ENCODE assay signal across 15 mouse cellular contexts in the genomic region with DNA sequence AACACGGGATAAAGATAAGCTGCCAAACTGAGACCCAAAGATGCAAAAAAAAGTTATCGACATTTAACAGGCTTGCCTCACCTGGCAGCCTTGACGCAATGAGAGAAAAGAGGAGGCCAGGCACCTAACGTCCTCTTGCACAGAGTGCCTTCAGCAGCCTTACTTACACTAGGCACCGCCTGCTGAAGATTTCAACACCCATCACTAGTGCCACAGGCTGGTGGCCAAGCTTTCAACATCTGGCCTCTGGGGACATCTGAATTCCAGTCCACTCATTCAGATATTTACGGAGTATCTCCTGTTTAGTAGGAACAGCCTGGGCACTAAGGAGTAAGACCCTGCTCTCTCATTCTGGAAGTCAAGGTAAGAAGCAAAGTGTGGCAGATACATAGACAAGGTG.
DNase-seq lines count a peak whose midpoint lies in the region; ATAC-seq and TF ChIP-seq lines count a peak whose summit lies in the region.
"Had no signal": no experiment of that assay in that cellular context is flagged by ENCODE, and none has a peak within 500 bp of the region (broad histone marks: within the 10 kb centered on the region; RNA-seq: fewer than 3 reads in every experiment).

No protein-coding gene starts in this region.

- ATAC-seq in lung, postnatal 0 days: no peak; the same call in 1 of the 2 replicates
- ATAC-seq in forebrain, embryonic 11.5 days (replicated peaks; ENCODE audit: low FRiP score): no peak

- H3K4me3 ChIP-seq in heart, embryonic 10.5 days: no peak overlapping the region
- H3K4me3 ChIP-seq in lung, postnatal 0 days (ENCODE audit: low read depth, low read length): no peak overlapping the region
- H3K4me3 ChIP-seq in forebrain, embryonic 11.5 days (ENCODE audit: low read depth, low read length): no peak overlapping the region
- H3K4me3 ChIP-seq: hindbrain, embryonic 12.5 days; neural tube, embryonic 12.5 days had no signal

- H3K4me1 ChIP-seq in heart, embryonic 10.5 days: peaks cover 29% of the 10 kb centered on the region
- H3K4me1 ChIP-seq in lung, postnatal 0 days (ENCODE audit: insufficient read depth, low read depth, low read length): no peaks in the 10 kb centered on the region
- H3K4me1 ChIP-seq in forebrain, embryonic 11.5 days (replicated peaks; ENCODE audit: control insufficient read depth, insufficient read depth, low read length): peaks cover 4% of the 10 kb centered on the region; the same call in 1 of the 2 replicates

- H3K9me3 ChIP-seq in heart, embryonic 10.5 days: no peaks in the 10 kb centered on the region
- H3K9me3 ChIP-seq in lung, postnatal 0 days (ENCODE audit: low read length): no peaks in the 10 kb centered on the region
- no peaks in the 10 kb centered on the region for H3K9me3 ChIP-seq in forebrain, embryonic 11.5 days (ENCODE audit: control insufficient read depth, low read length)
- H3K9me3 ChIP-seq: hindbrain, embryonic 12.5 days; neural tube, embryonic 12.5 days had no signal

- TF ChIP-seq CTCF in lung, postnatal 0 days (IDR thresholded peaks at IDR 0.05): no peak

- H3K9ac ChIP-seq in lung, postnatal 0 days (replicated peaks; ENCODE audit: low read depth): no peak overlapping the region
- H3K9ac ChIP-seq in forebrain, embryonic 11.5 days (ENCODE audit: low read length): no peak overlapping the region
- H3K9ac ChIP-seq: hindbrain, embryonic 12.5 days; neural tube, embryonic 12.5 days had no signal

- H3K36me3 ChIP-seq in heart, embryonic 10.5 days: no peaks in the 10 kb centered on the region
- H3K36me3 ChIP-seq in lung, postnatal 0 days (ENCODE audit: insufficient read depth, low read length): no peaks in the 10 kb centered on the region
- no peaks in the 10 kb centered on the region for H3K36me3 ChIP-seq in forebrain, embryonic 11.5 days (ENCODE audit: control insufficient read depth, insufficient read depth, low read length)
- H3K36me3 ChIP-seq: hindbrain, embryonic 12.5 days; neural tube, embryonic 12.5 days had no signal

- DNase-seq in heart, adult 18-20 months: peak; percentile 73 to 76
- DNase-seq in heart, embryonic 10.5 days (ENCODE audit: low spot score): no peak
- peak; percentile 18 for DNase-seq in 3T3-L1 (ENCODE audit: low read depth, low spot score)
- DNase-seq in fat pad, adult 2 months (ENCODE audit: extremely low read depth, low read depth, low spot score): peak; percentile 91
- DNase-seq in lung, postnatal 0 days (ENCODE audit: low spot score): peak; percentile 43
- no peak for DNase-seq in forebrain, embryonic 11.5 days (ENCODE audit: low spot score)
- DNase-seq in cerebellum, postnatal 14 days: no peak
- no peak for DNase-seq in right cerebral cortex, adult 2 months (ENCODE audit: low spot score in 2 of 2)
- DNase-seq: cerebellum, adult 9-11 months; liver; right cerebral cortex, postnatal 14 days had no signal

- TF ChIP-seq EP300 in lung, postnatal 0 days (IDR thresholded peaks at IDR 0.05): no peak

- H3K4me2 ChIP-seq in lung, postnatal 0 days (replicated peaks; ENCODE audit: low read depth, low read length): no peak overlapping the region
- no peak overlapping the region for H3K4me2 ChIP-seq in forebrain, embryonic 11.5 days (ENCODE audit: low read depth, low read length, severe bottlenecking)
- H3K4me2 ChIP-seq: hindbrain, embryonic 12.5 days; midbrain, embryonic 11.5 days; neural tube, embryonic 12.5 days had no signal

- WGBS in heart, embryonic 10.5 days: 65% methylated on average over 6 of the region's 6 CpGs
- WGBS in lung, postnatal 0 days: 69% methylated on average over 6 of the region's 6 CpGs
- WGBS in forebrain, embryonic 11.5 days: 92% methylated on average over 6 of the region's 6 CpGs

- H3K27ac ChIP-seq in heart, embryonic 10.5 days: no peak overlapping the region
- no peak overlapping the region for H3K27ac ChIP-seq in lung, postnatal 0 days (ENCODE audit: low read length)
- H3K27ac ChIP-seq in forebrain, embryonic 11.5 days (ENCODE audit: low read depth, low read length): no peak overlapping the region
- H3K27ac ChIP-seq: hindbrain, embryonic 12.5 days; kidney, postnatal 0 days; neural tube, embryonic 12.5 days had no signal

- H3K27me3 ChIP-seq in heart, embryonic 10.5 days (ENCODE audit: insufficient read depth, poor library complexity, severe bottlenecking): no peaks in the 10 kb centered on the region
- H3K27me3 ChIP-seq in lung, postnatal 0 days (replicated peaks; ENCODE audit: insufficient read depth, low read length): no peaks in the 10 kb centered on the region
- H3K27me3 ChIP-seq in forebrain, embryonic 11.5 days (ENCODE audit: control insufficient read depth, insufficient read depth, low read length): no peaks in the 10 kb centered on the region
- H3K27me3 ChIP-seq: hindbrain, embryonic 12.5 days; neural tube, embryonic 12.5 days had no signal

Comparison
In these comparisons a context has a peak if more than half of its experiments do, and no peak if none do; other contexts are left out.
1. DNase-seq: peak in heart, adult 18-20 months (2 of 2), 3T3-L1 (single experiment), fat pad, adult 2 months (single experiment) and lung, postnatal 0 days (single experiment); none in heart, embryonic 10.5 days (single experiment), forebrain, embryonic 11.5 days (single experiment), cerebellum, postnatal 14 days (0 of 2) and right cerebral cortex, adult 2 months (0 of 2).